Mouse (Mus musculus) MEL (cell line): ENCODE data around the gene Hic1. TPM values are rescaled to one million over a fixed set of nuclear protein-coding genes. Genes with fewer than 3 reads are reported as not detected.

Experiments used
- DNase-seq: peaks from one replicate; pipeline ENCODE4 v3.0.0; 2011; ENCODE audit warnings: low read depth, low spot score
- H3K27ac ChIP-seq: 2 replicates; pipeline ENCODE4 v1.5.1; 2012; ENCODE audit warnings: low read depth, mild to moderate bottlenecking, control low read depth, low read length, moderate library complexity; ENCODE audit not compliant: control insufficient read depth
- H3K27me3 ChIP-seq, 2 experiments: fragments of 150-350 bp in 1 of 2; sonication (generic) in 1 of 2; 2 replicates each; pipeline ENCODE4 v1.6.1; 2012; ENCODE audit warnings: low read length in 2 of 2, mild to moderate bottlenecking in 2 of 2, improper control_type of control experiment in 1 of 2, moderate library complexity in 1 of 2; ENCODE audit not compliant: insufficient read depth in 2 of 2, control insufficient read depth in 1 of 2
- H3K36me3 ChIP-seq, 2 experiments: 2 replicates each; pipeline ENCODE4 v1.6.1; 2012 to 2014; ENCODE audit warnings: low read length in 2 of 2, improper control_type of control experiment in 1 of 2, inconsistent platforms in 1 of 2, mild to moderate bottlenecking in 1 of 2; ENCODE audit not compliant: insufficient read depth in 2 of 2, control insufficient read depth in 1 of 2
- H3K4me1 ChIP-seq, 2 experiments: fragments of 150-350 bp in 1 of 2; sonication (generic) in 1 of 2; 2 replicates each; pipeline ENCODE4 v1.6.1; 2012; ENCODE audit warnings: low read length in 2 of 2, improper control_type of control experiment in 1 of 2, mild to moderate bottlenecking in 1 of 2; ENCODE audit not compliant: insufficient read depth in 2 of 2, control insufficient read depth in 1 of 2
- H3K4me3 ChIP-seq, 2 experiments: fragments of 150-350 bp in 1 of 2; sonication (generic) in 1 of 2; 2 replicates each; pipeline ENCODE4 v1.5.1; 2012; ENCODE audit warnings: low read depth in 2 of 2, low read length in 2 of 2, mild to moderate bottlenecking in 2 of 2, moderate library complexity in 2 of 2, control low read depth in 1 of 2, improper control_type of control experiment in 1 of 2; ENCODE audit not compliant: control insufficient read depth in 1 of 2, insufficient read depth in 1 of 2
- H3K79me2 ChIP-seq: 2 replicates; pipeline ENCODE4 v1.6.1; 2012; ENCODE audit warnings: mild to moderate bottlenecking, low read length, moderate library complexity; ENCODE audit not compliant: control insufficient read depth, poor library complexity, insufficient read depth
- H3K9ac ChIP-seq: 2 replicates; pipeline ENCODE4 v1.6.1; 2012; ENCODE audit warnings: low read depth, mild to moderate bottlenecking, control low read depth, low read length, moderate library complexity; ENCODE audit not compliant: control insufficient read depth, poor library complexity, severe bottlenecking
- H3K9me3 ChIP-seq: fragments of 150-350 bp; sonication (generic); replicated peaks from 2 replicates; pipeline ENCODE4 v1.6.1; 2012; ENCODE audit warnings: mild to moderate bottlenecking, low read length, improper control_type of control experiment, moderate library complexity; ENCODE audit not compliant: insufficient read depth
- BHLHE40 ChIP-seq: IDR thresholded peaks from 2 replicates; pipeline ENCODE4 v1.6.1; 2012; ENCODE audit warnings: low read depth, mild to moderate bottlenecking, inconsistent platforms, low read length, improper control_type of control experiment, borderline replicate concordance
- CHD2 ChIP-seq: IDR thresholded peaks from 2 replicates; pipeline ENCODE4 v1.6.1; 2011; ENCODE audit warnings: low read length, improper control_type of control experiment
- GABPA ChIP-seq: IDR thresholded peaks from 2 replicates; pipeline ENCODE4 v1.6.1; 2012; ENCODE audit warnings: low read depth, mild to moderate bottlenecking, inconsistent platforms, low read length, improper control_type of control experiment, moderate library complexity
- HCFC1 ChIP-seq: IDR thresholded peaks from 2 replicates; pipeline ENCODE4 v1.6.1; 2012; ENCODE audit warnings: low read depth, mild to moderate bottlenecking, inconsistent platforms, low read length, improper control_type of control experiment, moderate library complexity
- MAX ChIP-seq: IDR thresholded peaks from 2 replicates; pipeline ENCODE4 v1.6.1; 2011; ENCODE audit warnings: low read length, improper control_type of control experiment
- MEF2A ChIP-seq: IDR thresholded peaks from 2 replicates; pipeline ENCODE4 v1.6.1; 2014; ENCODE audit warnings: low read depth, mild to moderate bottlenecking, inconsistent platforms, low read length, improper control_type of control experiment; ENCODE audit not compliant: poor library complexity, insufficient replicate concordance, severe bottlenecking; ENCODE audit errors: extremely low read depth
- MXI1 ChIP-seq: IDR thresholded peaks from 2 replicates; pipeline ENCODE4 v1.6.1; 2011; ENCODE audit warnings: mild to moderate bottlenecking, low read depth, low read length, improper control_type of control experiment
- NELFE ChIP-seq: IDR thresholded peaks from 2 replicates; pipeline ENCODE4 v1.6.1; 2011; ENCODE audit warnings: low read depth, low read length, improper control_type of control experiment
- POLR2A ChIP-seq, 2 experiments: IDR thresholded peaks; 2 replicates each; pipeline ENCODE4 v1.6.1; 2011 to 2012; ENCODE audit warnings: low read length in 2 of 2, mild to moderate bottlenecking in 2 of 2, control low read depth in 1 of 2, improper control_type of control experiment in 1 of 2, low read depth in 1 of 2, moderate library complexity in 1 of 2; ENCODE audit not compliant: control insufficient read depth in 1 of 2, insufficient read depth in 1 of 2, poor library complexity in 1 of 2
- POLR2AphosphoS5 ChIP-seq: IDR thresholded peaks from 2 replicates; pipeline ENCODE4 v1.6.1; 2012; ENCODE audit warnings: low read depth, borderline replicate concordance, mild to moderate bottlenecking, inconsistent platforms, low read length, moderate library complexity, mixed read lengths
- TBP ChIP-seq: IDR thresholded peaks from 2 replicates; pipeline ENCODE4 v1.8.0; 2011; ENCODE audit warnings: low read depth, low read length, improper control_type of control experiment
- ZC3H11A ChIP-seq: IDR thresholded peaks from 2 replicates; pipeline ENCODE4 v1.6.1; 2012; ENCODE audit warnings: low read depth, mild to moderate bottlenecking, inconsistent platforms, low read length, improper control_type of control experiment
- ZMIZ1 ChIP-seq: IDR thresholded peaks from 2 replicates; pipeline ENCODE4 v1.6.1; 2012; ENCODE audit warnings: low read depth, mild to moderate bottlenecking, inconsistent platforms, low read length, improper control_type of control experiment, moderate library complexity
- polyA plus RNA-seq, 2 experiments: library from polyadenylated mRNA; stranded (reverse) in 1 of 2; unstranded in 1 of 2; fragments of >175 nt in 1 of 2; fragments of >200 nt in 1 of 2; gene quantifications; 2 replicates each; pipeline versions ENCODE4 v1.2.1 to v1.2.4; 2012; ENCODE audit warnings: low replicate concordance in 2 of 2, low read depth in 1 of 2; ENCODE audit not compliant: insufficient read length in 2 of 2, insufficient read depth in 1 of 2, missing spikeins in 1 of 2
- total RNA-seq: library from RNA; depleted of rRNA; stranded (reverse); fragments of 300-350 nt; gene quantifications from 2 replicates; pipeline ENCODE4 v1.2.3, GENCODE M21; 2012

The Hic1 gene
- total and polyA plus RNA-seq, 3 experiments = 18.2 to 18.8 TPM; not detected in 1

GRCm38 (mm10) chr11:75163379-75163778 is 5.9 kb downstream of the Hic1 start:
- TF ChIP-seq POLR2AphosphoS5 (peak; percentile 25; the same call in 1 of the 2 replicates), MXI1 (no peak)
- H3K27me3 ChIP-seq = no peaks in the 10 kb centered on the region
- no peaks in the 10 kb centered on the region for H3K9me3 ChIP-seq
- peaks cover 0 to 22% of the 10 kb centered on the region in 2 experiments; a peak in 2 of 4 replicates for H3K4me1 ChIP-seq
- H3K4me3 ChIP-seq = no peak overlapping the region
- peaks cover 25% of the 10 kb centered on the region for H3K79me2 ChIP-seq
- no peak overlapping the region for H3K9ac ChIP-seq
- H3K36me3 ChIP-seq = peaks cover 0 to 15% of the 10 kb centered on the region in 2 experiments; a peak in 2 of 4 replicates
- no peak for DNase-seq
- H3K27ac ChIP-seq = no peak overlapping the region

DNA sequence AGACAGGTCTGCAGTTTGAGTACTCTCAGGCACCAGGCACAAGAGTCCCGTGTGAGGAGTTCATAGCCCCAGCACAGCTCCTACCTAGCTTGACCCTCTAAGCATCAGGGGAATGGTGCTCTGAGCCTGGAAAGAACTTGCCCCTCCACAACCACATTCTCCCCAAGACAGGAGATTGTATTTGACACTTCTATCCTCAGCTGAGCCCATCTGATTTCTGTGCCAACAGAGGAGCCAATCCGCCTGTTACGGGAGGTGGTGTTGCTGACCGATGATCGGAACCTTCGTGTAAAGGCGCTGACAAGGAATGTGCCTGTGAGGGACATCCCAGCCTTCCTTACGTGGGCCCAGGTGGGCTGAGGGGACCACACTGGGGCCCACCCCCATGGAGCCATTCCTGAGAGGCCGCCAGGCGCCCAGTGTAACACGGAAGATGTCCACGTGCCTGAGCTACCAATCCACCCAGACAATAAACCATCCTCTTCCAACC is 6.7 kb downstream of the Hic1 start:
- H3K9me3 ChIP-seq = no peaks in the 10 kb centered on the region
- no peak overlapping the region for H3K9ac ChIP-seq
- no peak overlapping the region for H3K4me3 ChIP-seq
- peaks cover 0 to 21% of the 10 kb centered on the region in 2 experiments; a peak in 2 of 4 replicates for H3K4me1 ChIP-seq
- no peak for DNase-seq
- TF ChIP-seq HCFC1 (no peak), CHD2 (no peak)
- H3K36me3 ChIP-seq = peaks cover 0 to 12% of the 10 kb centered on the region in 2 experiments; a peak in 2 of 4 replicates
- no peak overlapping the region for H3K27ac ChIP-seq
- no peaks in the 10 kb centered on the region for H3K27me3 ChIP-seq
- H3K79me2 ChIP-seq = peaks cover 18% of the 10 kb centered on the region

- no peak for DNase-seq
- Histone ChIP-seq H3K9me3 (no peaks in the 10 kb centered on the region), H3K4me1 (peaks cover 0 to 14% of the 10 kb centered on the region in 2 experiments; a peak in 2 of 4 replicates), H3K79me2 (peaks cover 8% of the 10 kb centered on the region; the same call in 1 of the 2 replicates), H3K27ac (no peak overlapping the region), H3K36me3 (peaks cover 0 to 12% of the 10 kb centered on the region in 2 experiments; a peak in 2 of 4 replicates), H3K27me3 (no peaks in the 10 kb centered on the region), H3K4me3 (no peak overlapping the region), H3K9ac (no peak overlapping the region)
- TF ChIP-seq TBP (no peak), ZC3H11A (no peak), POLR2A (IDR thresholded peaks at IDR 0.05; ENCODE audit: control insufficient read depth in 1 of 2, insufficient read depth in 1 of 2, low read depth in 1 of 2, low read length in 2 of 2, poor library complexity in 1 of 2) (no peak), MEF2A (no peak), ZMIZ1 (no peak), GABPA (no peak), BHLHE40 (no peak), MAX (no peak), NELFE (no peak)
These were observed 7.8 kb downstream of the Hic1 start for GRCm38 (mm10) chr11:75161417-75162008.
